Mouse (Mus musculus): ENCODE measurements around the gene Cd28. TPM values are rescaled to one million over a fixed set of nuclear protein-coding genes. Genes with fewer than 3 reads are reported as not detected.
"Not testable (repeated sequence)": the region's sequence is repeated elsewhere in the genome, so short reads cannot be mapped to it uniquely, and the experiment has no call there.

Cd28 gene
- total RNA-seq, 1 experiment from 2014 or later, result 1.4 TPM

- ATAC-seq (replicated peaks; ENCODE audit: low read depth, poor library complexity, severe bottlenecking), result no peak
These were observed 65.1 kb downstream of the Cd28 start for GRCm38 (mm10) chr1:60781666-60782065.

- ATAC-seq (replicated peaks; ENCODE audit: low read depth, poor library complexity, severe bottlenecking), result no peak
These were observed 77.1 kb downstream of the Cd28 start for GRCm38 (mm10) chr1:60793717-60794116.

- ATAC-seq (replicated peaks; ENCODE audit: low read depth, poor library complexity, severe bottlenecking), result no peak
These were observed 79.1 kb downstream of the Cd28 start for GRCm38 (mm10) chr1:60795677-60796205.

GRCm38 (mm10) chr1:60799795-60800345, 83.3 kb downstream of the Cd28 start:
- peak; percentile 63; the same call in 1 of the 2 replicates for ATAC-seq (replicated peaks; ENCODE audit: low read depth, poor library complexity, severe bottlenecking)

GRCm38 (mm10) chr1:60801210-60801671, 84.6 kb downstream of the Cd28 start:
- no peak for ATAC-seq (replicated peaks; ENCODE audit: low read depth, poor library complexity, severe bottlenecking)

GRCm38 (mm10) chr1:60803128-60803824, 86.7 kb downstream of the Cd28 start:
- no peak for ATAC-seq (replicated peaks; ENCODE audit: low read depth, poor library complexity, severe bottlenecking)

GRCm38 (mm10) chr1:60803825-60804696, 87.5 kb downstream of the Cd28 start:
- ATAC-seq (replicated peaks; ENCODE audit: low read depth, poor library complexity, severe bottlenecking), result peak; percentile 56; the same call in 1 of the 2 replicates

- no peak for ATAC-seq (replicated peaks; ENCODE audit: low read depth, poor library complexity, severe bottlenecking)
These were observed 88.6 kb downstream of the Cd28 start for GRCm38 (mm10) chr1:60805178-60805577.

GRCm38 (mm10) chr1:60807748-60808147, 91.1 kb downstream of the Cd28 start:
- ATAC-seq (replicated peaks; ENCODE audit: low read depth, poor library complexity, severe bottlenecking), result no peak

GRCm38 (mm10) chr1:60808466-60808865, 91.9 kb downstream of the Cd28 start:
- no peak for ATAC-seq (replicated peaks; ENCODE audit: low read depth, poor library complexity, severe bottlenecking)

- no peak for ATAC-seq (replicated peaks; ENCODE audit: low read depth, poor library complexity, severe bottlenecking)
These were observed 92.6 kb downstream of the Cd28 start for GRCm38 (mm10) chr1:60809166-60809565.

GRCm38 (mm10) chr1:60810821-60811220, 94.2 kb downstream of the Cd28 start:
- ATAC-seq (replicated peaks; ENCODE audit: low read depth, poor library complexity, severe bottlenecking), result no peak

- 0 out of 2 replicates have a peak, but pooled peaks have one; percentile 32 for ATAC-seq (replicated peaks; ENCODE audit: low read depth, poor library complexity, severe bottlenecking)
These were observed 95.4 kb downstream of the Cd28 start for GRCm38 (mm10) chr1:60811998-60812397.

GRCm38 (mm10) chr1:60813411-60813810, 96.8 kb downstream of the Cd28 start:
- ATAC-seq (replicated peaks; ENCODE audit: low read depth, poor library complexity, severe bottlenecking), result no peak

- no peak for ATAC-seq (replicated peaks; ENCODE audit: low read depth, poor library complexity, severe bottlenecking)
These were observed 99.3 kb downstream of the Cd28 start for GRCm38 (mm10) chr1:60815912-60816311.

GRCm38 (mm10) chr1:60818491-60818890, 101.9 kb downstream of the Cd28 start:
- not testable (repeated sequence) for ATAC-seq (replicated peaks; ENCODE audit: low read depth, poor library complexity, severe bottlenecking)

GRCm38 (mm10) chr1:60819993-60820392, 103.4 kb downstream of the Cd28 start:
- ATAC-seq (replicated peaks; ENCODE audit: low read depth, poor library complexity, severe bottlenecking), result no peak

GRCm38 (mm10) chr1:60820981-60821380, 104.4 kb downstream of the Cd28 start:
- no peak for ATAC-seq (replicated peaks; ENCODE audit: low read depth, poor library complexity, severe bottlenecking)

GRCm38 (mm10) chr1:60821590-60821989, 105.0 kb downstream of the Cd28 start:
- ATAC-seq (replicated peaks; ENCODE audit: low read depth, poor library complexity, severe bottlenecking), result no peak
